Mouse (Mus musculus) kidney, adult 11 months (tissue): ENCODE data around the gene Scnn1a.
"Not testable (repeated sequence)": the region's sequence is repeated elsewhere in the genome, so short reads cannot be mapped to it uniquely, and the experiment has no call there.

Experiments
- DNase-seq: peaks from one replicate; pipeline ENCODE4 v3.0.0; 2022

Gene Scnn1a

GRCm38 (mm10) chr6:125320323-125320722 is at the start of gene Scnn1a:
TSS of gene Scnn1a (plus strand) at chr6:125320659.
- DNase-seq = peak; percentile 81

- DNase-seq = peak; percentile 97
These were observed 48.8 kb upstream of the Scnn1a start for GRCm38 (mm10) chr6:125271455-125272227.

- DNase-seq = no peak
These were observed 48.2 kb upstream of the Scnn1a start for GRCm38 (mm10) chr6:125272228-125272785.

GRCm38 (mm10) chr6:125274841-125275563 is 45.5 kb upstream of the Scnn1a start:
- DNase-seq = peak; percentile 58

GRCm38 (mm10) chr6:125279729-125280128 is 40.7 kb upstream of the Scnn1a start:
- no peak for DNase-seq

GRCm38 (mm10) chr6:125282721-125283120 is 37.7 kb upstream of the Scnn1a start:
- not testable (repeated sequence) for DNase-seq

GRCm38 (mm10) chr6:125284250-125284649 is 36.2 kb upstream of the Scnn1a start:
- DNase-seq = peak; percentile 39

- no peak for DNase-seq
These were observed 35.7 kb upstream of the Scnn1a start for GRCm38 (mm10) chr6:125284751-125285150.

GRCm38 (mm10) chr6:125285890-125286289 is 34.6 kb upstream of the Scnn1a start, which contains the start of gene Tuba3a:
TSS of gene Tuba3a (minus strand) at chr6:125286042.
- no peak for DNase-seq

- no peak for DNase-seq
These were observed 33.5 kb upstream of the Scnn1a start for GRCm38 (mm10) chr6:125286944-125287343.

- DNase-seq = no peak
These were observed 31.7 kb upstream of the Scnn1a start for GRCm38 (mm10) chr6:125288730-125289129.

- no peak for DNase-seq
These were observed 29.1 kb upstream of the Scnn1a start for GRCm38 (mm10) chr6:125291329-125291728.

- no peak for DNase-seq
These were observed 28.2 kb upstream of the Scnn1a start for GRCm38 (mm10) chr6:125292256-125292655.

- DNase-seq = no peak
These were observed 26.4 kb upstream of the Scnn1a start for GRCm38 (mm10) chr6:125294049-125294448.

- DNase-seq = no peak
These were observed 23.2 kb upstream of the Scnn1a start for GRCm38 (mm10) chr6:125297149-125297820.

GRCm38 (mm10) chr6:125300982-125301381 is 19.5 kb upstream of the Scnn1a start:
- DNase-seq = no peak

GRCm38 (mm10) chr6:125302231-125302982 is 18.1 kb upstream of the Scnn1a start:
- DNase-seq = peak; percentile 46

GRCm38 (mm10) chr6:125303242-125303641 is 17.2 kb upstream of the Scnn1a start:
- no peak for DNase-seq

GRCm38 (mm10) chr6:125304408-125304807 is 16.1 kb upstream of the Scnn1a start:
- DNase-seq = not testable (repeated sequence)

GRCm38 (mm10) chr6:125305465-125305864 is 15.0 kb upstream of the Scnn1a start:
- DNase-seq = no peak

- DNase-seq = no peak
These were observed 13.4 kb upstream of the Scnn1a start for GRCm38 (mm10) chr6:125307091-125307490.

- DNase-seq = no peak
These were observed 11.5 kb upstream of the Scnn1a start for GRCm38 (mm10) chr6:125308921-125309320.
